Mouse (Mus musculus) c-Kit-positive CD71-positive TER-119-negative erythroid progenitor cells, embryonic 14.5 days (primary cell): Measurements from ENCODE around the gene Hps5.
"Not testable (repeated sequence)": the region's sequence is repeated elsewhere in the genome, so short reads cannot be mapped to it uniquely, and the experiment has no call there.

ENCODE experiments used
- DNase-seq: peaks from one replicate; pipeline ENCODE4 v3.0.0-alpha.2; 2013; ENCODE audit warnings: low read depth

The Hps5 gene

DNA sequence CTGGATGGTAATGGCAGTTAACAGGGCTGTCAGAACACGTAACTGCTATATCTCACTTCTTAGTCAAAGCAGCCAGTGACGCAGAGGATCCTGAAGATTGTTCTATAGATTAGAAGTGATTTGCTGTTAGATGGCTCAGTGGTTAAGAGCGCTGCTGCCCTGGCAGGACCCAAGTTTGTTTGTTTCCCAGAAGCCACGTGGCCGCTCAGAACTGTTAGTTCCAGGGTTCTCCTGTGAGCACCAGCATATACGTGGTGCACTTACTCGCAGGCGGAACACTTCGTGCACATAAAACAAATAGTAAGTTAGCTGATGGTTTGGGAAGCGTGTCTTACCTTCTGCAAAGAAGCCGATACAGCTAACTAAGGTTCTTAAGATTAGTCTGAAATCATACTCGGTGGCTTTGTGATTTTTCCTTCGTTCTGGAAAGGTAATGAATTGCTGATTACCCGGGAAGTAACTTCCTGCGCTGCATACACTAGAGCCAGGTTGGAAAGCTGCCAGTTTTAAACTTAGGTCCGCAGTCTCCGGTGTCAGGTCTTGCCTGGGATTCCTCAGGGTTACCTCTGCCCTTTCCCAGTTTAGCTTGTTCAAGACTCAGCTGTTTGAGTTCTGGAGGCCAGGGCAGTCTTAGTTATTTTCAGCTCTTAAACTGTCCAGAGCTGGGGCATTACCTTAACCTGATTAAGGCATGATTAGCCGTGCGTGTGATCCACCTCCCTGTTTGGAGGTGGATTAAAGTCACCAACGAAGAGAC lies 31.4 kb upstream of the Hps5 start:
- DNase-seq = no peak

DNA sequence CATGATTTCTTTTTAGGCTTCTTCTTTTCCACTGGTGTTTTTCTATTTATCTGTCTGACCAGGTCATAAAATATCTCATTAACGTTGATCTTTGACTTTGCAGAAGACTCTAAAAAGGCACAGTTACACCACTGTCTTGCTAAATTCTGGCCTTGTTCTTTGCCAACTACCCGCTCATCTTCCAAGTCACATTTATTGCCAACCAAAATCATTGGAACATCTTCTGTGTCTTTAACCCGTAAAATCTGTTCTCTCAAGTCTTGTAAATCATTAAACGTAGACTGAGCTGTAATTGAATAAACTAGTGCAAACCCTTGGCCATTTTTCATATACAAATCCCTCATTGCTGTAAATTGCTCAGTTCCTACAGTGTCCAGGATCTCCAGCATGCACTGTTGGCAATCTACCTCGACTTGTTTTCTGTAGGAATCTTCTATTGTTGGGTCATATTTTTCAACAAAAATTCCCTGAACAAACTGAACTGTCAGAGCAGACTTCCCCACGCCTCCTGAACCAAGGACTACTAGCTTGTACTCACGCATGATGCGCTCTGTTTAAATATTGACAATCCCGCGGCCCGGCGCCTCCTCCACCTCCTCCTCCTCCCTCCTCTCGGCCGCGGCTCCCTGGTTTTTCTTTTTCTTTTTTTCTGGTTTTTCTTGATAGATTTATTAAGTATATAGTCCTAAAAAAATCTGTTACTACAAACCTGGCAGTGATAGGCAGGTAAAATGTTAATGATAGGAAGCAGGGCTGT lies 25.2 kb upstream of the Hps5 start:
- DNase-seq = not testable (repeated sequence)

DNA sequence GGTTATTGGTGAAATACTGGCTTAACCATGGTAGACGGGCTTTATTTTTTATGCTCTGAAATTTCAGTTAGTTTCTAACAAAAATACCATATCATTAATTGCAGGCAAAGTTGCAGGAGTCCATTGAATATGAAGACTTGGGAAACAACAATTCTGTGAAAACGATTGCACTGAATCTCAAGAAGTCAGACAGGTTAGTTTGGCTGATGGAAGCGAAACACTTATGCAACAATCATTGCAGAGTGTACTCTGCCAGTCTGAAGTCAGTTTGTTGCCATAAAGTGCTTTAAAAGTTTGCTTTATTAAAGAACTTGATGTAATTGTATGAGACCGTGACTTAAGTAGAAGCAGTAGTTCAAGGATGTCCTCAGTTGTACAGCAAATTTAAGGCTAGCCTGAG lies 18.1 kb upstream of the Hps5 start:
- no peak for DNase-seq

DNA sequence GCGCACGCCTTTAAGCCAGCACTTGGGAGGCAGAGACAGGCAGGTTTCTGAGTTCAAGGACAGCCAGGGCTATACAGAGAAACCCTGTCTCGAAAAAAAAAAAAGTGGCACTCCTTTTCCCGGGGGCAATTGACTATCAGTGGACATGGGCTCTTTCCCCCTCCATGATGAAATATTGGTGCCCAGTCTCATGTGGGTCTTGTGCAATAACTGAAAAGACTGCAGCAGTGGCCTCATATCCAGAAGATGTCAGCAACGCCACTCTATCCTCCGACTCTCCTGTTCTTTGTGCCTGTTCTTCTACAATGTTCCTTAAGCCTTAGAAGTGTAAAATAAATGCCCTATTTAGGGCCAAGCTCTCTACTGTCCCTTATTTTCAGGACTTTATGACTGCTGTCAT lies 14.5 kb upstream of the Hps5 start:
- no peak for DNase-seq

DNA sequence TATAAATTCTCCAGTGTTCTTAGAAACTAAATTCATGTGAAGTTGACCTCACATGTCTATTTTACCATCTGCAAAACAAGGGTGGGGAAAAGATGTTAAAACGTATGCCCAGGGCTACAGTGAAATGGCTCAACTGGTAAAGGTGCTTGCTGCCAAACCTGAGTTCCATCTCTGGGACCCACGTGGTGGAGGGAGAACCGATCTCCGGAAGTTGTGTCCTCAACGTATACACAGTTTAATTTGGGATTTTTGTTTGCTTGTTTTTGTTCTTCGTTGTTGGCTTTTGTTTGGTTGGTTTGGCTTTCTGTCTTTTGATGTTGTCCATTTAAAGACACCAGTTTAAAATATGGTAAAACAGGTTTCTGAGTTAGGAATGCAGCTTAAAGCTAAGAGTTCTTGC lies 915 bp upstream of the Hps5 start:
- no peak for DNase-seq

DNA sequence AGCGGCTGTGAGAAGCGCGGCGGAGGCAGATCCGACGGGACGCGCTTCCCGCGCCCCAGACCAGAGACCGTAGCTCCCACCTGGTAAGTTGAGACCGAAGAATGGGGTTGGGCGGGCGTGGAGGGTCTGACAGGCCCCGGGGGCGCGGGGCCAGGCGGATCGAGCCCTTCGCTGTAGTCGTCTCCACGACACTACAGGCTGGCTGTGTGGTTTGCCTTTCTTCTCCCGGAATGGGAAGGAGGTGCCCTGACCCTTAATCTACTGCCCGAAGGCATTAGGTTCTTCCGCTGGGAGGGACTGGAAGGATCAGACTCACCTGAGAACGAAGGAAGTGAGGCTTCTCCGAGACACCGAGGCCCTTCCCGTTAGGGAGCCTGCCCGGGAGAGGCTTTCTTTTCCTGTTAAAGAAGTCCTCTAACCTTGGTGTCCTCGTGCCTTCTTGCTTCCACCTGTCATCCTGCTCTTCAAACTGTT lies 379 bp upstream of the Hps5 start:
- no peak for DNase-seq

DNA sequence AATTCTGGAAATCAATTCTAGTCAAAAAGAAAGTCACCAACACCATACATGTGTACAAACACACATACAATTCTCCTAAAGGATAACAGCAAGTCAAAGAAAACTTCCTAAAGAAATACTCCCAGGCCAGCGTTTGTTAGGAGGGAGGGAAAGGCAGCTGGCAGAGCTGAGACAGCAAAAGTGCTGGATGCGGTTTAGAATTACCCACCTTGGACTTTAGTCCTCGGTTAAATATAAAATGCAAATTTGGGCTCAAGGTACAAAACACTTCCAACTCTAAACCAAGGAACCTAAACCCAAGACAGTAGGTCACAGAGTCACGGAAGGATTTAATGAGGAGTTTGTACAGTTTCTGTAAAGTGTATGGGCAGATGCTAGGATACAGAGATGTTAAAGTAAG lies 2.0 kb downstream of the Hps5 start:
- no peak for DNase-seq

DNA sequence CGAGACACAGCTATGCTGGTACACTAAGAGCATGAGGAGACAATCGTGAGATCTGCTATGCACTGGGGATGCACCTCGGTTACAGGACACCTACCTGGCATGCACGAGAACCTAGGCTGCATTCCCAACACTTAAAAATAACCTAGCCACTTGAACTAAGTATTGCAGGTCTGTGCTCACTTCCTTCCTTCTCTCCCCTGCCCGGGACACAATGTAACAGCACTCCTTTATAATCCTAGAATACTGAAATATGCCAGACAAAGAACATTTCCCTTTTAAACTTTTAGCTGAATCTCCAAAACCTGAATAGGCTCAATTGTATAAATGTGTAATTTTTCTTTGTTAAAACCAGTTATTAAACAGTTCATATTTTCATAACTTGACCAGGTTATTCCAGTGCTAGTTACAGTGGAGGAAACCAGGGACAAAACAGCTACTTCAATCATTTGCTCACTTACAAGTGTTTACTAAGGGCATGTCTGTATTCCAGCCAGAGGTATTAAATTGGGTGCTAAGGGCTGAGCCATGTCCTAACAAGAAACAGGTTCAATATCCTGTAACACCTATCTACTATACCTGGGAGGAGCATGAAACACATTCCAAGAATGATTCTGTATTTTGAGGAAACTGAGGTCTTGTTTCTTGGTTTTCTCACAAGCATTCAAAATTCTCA lies 6.6 kb downstream of the Hps5 start:
- no peak for DNase-seq

DNA sequence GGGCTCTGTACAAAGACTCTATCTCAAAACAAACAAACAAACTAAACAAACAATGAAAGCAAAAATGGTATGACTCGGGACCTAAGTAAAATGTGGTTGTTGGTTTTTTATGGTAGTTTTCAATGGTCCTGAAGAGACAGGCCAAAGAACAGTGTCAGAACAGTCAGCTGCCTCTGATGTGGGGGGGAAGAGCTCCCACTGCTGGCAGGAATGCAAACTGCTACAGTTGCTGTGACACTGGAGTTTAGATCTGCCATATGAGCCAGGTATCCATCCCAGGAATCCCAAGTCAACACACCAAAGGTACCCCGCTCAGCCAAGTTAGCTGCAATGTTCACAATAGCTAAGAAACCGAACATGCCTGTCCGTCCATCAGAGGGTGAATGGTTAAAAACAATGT lies 25.2 kb downstream of the Hps5 start:
- DNase-seq = peak; percentile 44

DNA sequence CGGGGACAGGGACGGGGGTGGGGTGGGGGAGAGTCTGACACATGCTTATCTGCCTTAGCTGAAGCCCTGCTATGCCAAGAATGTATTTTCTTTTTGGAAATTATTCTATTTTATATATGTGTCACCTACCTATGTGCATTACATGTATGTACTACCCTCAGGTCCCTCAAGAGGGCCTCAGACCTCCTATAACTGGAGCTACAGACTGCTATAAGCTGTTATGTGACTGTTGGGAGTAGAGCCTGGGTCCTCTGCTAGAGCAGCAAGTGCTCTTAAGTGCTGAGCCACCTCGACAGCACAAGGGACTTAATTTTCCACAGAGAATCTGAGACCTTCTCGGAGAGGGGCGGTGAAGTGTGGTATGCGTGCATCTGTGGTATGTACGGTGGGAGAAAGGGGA lies 27.4 kb downstream of the Hps5 start:
- no peak for DNase-seq

DNA sequence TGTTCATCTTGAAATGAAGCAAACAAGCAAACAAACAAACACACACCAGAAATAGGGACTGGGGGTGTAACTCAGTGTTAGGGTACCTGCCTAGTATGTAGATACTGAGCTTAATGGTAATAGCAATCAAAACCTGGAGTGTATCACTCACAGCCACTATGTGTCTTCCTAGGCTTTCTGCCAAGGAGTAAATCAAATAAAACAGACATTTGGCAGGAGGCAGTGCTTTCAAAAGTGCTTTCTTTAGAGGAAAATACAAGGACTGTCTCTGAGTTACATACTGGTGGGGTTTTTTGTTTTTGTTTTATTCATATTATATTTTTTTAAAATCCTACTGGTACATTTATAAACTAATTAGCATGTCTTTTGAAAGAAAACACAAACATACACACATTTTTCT lies 28.5 kb downstream of the Hps5 start:
- no peak for DNase-seq

DNA sequence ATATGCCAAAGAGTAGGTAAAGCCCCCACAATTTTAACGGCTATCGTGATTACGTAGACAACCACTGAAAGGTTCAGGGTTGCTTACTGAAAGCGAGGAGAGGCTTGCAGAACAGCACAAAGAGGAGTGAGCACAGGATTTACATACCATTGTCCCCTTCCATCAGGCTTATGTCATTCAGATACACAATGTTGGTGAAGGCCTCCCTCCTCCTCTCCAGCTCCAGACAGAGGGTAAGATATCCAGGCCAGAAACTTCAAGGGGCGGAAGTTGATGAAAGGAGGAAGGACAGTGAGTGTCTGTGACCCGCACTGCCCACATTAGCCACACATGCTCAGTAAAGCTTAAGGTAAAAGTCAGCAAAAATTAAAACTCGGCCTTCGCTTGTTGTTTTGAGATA lies 31.2 kb downstream of the Hps5 start:
- no peak for DNase-seq

DNA sequence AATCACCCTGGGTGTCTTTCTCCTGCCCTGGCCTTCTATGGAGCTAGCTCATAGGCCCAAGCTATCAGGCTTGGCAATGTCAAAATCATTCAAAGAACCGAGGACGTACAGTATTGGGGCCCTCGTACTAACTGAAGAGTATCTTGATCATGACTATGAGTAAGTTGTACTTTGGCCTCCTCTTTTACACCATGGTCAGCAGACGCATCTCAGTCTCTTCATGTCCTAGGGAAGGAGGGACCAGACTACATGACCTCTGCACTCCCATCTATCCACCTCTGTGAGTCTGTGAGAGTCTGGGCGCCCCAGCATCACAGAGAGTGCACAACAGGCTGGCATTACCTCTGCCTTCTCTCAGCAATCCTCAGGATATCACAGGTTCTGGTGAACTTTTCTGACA lies 33.3 kb downstream of the Hps5 start:
- DNase-seq = no peak

DNA sequence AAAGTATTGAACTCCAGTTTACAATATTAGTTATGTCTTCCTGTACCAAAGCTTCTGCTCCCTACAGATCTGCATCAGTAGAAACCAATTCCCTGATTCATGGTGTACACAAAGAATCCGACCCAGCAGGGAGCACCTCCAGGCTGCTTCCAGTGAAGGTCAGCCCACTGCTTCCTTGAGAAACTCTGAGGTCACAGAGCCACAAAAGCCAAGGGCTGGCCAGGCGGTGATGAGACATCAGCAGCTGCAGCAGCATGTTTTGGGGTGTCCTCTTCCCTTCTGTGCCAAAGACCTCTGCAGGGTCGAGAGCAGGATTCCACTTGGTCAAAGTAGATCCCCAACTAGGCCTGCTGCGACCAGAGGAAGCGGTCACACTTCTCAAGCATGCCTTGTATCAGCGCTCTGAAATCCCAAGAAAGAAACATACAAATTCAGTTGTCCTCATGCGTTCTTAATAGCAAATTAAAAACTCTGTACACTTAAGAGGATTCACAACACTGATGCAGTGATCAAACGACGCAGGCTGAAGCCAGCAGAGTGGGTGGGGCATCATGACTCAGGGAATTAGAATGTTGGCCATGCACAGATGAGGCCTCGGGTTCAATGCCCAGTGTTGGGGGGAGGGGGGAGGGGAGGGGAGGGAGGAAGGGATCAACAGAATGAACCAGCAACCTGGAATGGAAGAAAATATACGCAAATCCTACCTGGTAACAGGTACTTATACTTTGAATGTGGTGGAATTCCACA lies 34.6 kb downstream of the Hps5 start:
- no peak for DNase-seq

DNA sequence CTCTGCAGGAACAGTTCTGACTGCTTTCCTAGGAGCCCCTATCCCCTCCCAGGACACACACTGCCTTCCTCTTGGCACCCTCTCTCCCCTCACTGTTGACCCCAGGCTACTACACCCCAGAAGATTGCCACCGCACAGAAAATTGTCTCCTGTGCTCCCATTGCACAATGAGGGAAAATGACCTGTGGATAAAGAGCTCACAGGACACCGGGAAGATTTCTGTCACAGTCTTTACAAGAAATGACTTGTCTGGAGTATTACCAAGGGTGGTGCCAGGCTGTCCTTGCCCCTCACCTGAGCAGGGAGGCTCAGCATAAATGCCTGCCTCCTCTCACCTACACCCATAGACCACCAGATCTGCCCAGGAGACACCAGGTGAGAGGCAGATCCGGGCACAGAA lies 44.4 kb downstream of the Hps5 start, which contains the start of gene Saa2:
Gene Saa2, plus strand, starts transcription at position 301 of the 400 bp plus-strand sequence.
- DNase-seq = no peak

DNA sequence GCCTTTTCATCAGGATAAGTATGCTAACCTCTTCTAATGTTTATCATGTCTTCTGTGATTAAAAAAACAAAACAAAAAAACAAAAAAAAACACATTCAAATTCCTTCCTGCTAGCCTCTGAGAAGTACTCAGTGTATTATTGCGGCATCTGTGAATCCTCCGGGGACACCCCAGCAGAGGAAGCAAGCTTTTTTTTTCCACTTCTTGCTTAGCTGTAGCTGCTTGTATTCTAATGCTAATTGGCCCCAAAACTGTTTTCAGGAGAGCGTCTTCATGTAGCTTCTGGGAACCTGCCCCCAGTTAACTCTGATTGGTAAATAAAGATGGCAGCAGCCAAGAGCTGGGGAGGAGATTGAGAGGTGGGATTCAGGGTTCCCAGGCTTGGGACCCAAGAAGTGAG lies 47.4 kb downstream of the Hps5 start:
- no peak for DNase-seq

DNA sequence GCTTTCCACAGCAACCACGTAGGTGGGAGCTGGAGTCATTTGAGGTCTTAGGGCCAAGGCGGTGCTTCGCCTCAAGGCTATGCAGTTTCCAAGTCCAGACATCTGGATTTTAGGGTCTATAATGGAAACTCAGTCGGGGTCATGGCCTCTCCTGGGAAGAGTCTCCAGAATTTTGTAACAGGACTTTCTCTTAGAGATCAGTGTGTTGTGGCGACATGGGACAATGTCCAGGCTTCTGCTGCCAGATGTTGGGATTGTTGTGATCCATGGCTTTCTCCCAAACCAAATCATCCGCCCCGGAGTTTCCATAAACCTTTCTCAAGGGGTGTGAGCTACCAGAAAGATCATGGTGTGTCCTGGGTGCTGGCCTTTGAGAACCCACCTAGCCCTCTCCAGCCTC lies 49.5 kb downstream of the Hps5 start:
- no peak for DNase-seq

DNA sequence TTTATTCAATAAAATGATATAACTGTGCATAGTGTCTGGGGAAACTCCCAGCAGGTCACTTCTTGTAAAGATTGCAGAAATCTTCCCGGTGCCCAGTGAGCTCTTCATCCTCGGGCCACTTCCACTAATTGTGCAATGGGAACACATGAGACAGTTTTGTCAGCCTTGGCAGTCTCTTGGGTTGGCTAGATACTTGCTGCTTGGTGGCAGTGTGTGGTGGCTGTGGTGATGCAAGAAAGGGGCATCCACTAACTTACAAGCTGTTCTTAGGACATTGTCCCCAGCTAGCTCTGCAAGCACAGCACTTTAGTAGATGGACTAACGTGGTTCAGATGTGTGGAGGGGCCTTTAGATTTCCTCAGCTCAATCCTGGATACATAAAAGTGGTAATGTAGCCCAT lies 50.0 kb downstream of the Hps5 start:
- no peak for DNase-seq

DNA sequence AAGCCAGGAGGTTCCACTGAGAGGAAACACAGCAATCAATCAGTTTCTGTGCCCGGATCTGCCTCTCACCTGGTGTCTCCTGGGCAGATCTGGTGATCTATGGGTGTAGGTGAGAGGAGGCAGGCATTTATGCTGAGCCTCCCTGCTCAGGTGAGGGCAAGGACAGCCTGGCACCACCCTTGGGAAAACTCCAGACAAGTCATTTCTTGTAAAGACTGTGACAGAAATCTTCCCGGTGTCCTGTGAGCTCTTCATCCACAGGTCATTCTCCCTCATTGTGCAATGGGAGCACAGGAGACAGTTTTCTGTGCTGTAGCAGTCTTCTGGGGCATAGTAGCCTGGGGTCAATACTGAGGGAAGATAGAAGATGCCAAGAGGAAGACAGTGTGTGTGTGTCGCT lies 53.0 kb downstream of the Hps5 start, which contains the start of gene Saa1:
Gene Saa1, minus strand, starts transcription at position 101 of the 400 bp plus-strand sequence.
- DNase-seq = not testable (repeated sequence)

DNA sequence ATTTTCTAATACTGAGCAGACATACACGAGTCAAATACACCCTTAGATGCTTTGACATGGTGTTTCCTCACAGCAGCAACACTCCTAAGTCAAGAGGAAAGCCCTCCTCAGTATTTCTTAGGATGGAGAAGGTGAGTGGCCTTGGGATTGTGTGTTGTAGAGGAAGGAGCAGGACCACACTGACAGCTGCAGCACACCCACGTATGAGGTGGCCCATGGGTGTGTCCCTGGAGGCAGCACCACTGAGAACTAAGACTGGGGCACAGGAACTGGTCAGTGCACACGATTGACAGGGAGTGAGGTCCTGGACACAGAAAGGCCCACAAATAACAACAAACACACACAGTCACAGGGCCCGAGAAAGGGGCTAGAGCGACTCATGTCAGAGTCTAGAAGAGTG lies 55.8 kb downstream of the Hps5 start:
- not testable (repeated sequence) for DNase-seq

DNA sequence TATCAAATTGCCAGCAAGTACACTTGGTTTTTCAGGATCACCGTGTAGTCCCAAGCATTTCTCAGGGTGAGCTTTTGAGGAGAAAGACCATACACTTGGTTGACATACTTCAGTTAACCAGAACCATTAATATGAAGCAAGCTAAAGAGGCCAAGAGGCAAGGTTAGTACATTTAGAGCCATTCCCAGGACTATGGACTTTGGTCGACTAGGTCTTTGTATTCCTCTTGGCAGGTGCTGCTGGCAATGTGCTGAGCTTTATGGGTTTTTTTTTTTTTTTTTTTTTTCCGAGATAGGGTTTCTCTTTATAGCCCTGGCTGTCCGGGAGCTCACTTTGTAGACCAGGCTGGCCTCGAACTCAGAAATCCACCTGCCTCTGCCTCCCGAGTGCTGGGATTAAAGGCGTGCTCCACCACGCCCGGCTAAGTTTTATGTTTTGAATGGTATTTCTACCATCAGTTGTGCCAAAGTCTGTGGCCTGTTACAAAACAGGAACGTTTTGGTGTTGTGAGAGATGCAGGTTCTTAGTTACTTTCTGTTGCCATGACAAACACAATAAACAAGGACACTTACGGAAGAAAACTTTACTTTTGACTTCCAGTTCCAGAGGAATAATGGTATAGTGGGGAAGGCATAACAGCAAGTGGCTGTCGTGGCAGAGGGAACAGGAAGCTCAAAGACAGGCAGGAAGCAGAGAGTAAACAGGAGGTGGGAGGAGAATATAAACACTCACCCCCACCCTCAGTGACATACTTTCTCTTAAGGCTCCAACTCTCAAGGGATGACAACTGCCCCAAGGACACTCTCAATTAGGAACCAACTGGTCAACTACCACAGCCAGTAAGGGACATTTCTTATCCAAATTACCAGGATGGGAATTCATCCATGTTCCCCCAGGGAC lies 57.1 kb downstream of the Hps5 start:
- DNase-seq = no peak
